Mouse (Mus musculus): ENCODE results near the gene Zc3h15. TPM values are rescaled to one million over a fixed set of nuclear protein-coding genes. Genes with fewer than 3 reads are reported as not detected.
"Not testable (repeated sequence)": the region's sequence is repeated elsewhere in the genome, so short reads cannot be mapped to it uniquely, and the experiment has no call there.

Gene Zc3h15
- total RNA-seq (2022): 100 to 1,000 TPM; 117 to 148 (median 124) TPM

DNA sequence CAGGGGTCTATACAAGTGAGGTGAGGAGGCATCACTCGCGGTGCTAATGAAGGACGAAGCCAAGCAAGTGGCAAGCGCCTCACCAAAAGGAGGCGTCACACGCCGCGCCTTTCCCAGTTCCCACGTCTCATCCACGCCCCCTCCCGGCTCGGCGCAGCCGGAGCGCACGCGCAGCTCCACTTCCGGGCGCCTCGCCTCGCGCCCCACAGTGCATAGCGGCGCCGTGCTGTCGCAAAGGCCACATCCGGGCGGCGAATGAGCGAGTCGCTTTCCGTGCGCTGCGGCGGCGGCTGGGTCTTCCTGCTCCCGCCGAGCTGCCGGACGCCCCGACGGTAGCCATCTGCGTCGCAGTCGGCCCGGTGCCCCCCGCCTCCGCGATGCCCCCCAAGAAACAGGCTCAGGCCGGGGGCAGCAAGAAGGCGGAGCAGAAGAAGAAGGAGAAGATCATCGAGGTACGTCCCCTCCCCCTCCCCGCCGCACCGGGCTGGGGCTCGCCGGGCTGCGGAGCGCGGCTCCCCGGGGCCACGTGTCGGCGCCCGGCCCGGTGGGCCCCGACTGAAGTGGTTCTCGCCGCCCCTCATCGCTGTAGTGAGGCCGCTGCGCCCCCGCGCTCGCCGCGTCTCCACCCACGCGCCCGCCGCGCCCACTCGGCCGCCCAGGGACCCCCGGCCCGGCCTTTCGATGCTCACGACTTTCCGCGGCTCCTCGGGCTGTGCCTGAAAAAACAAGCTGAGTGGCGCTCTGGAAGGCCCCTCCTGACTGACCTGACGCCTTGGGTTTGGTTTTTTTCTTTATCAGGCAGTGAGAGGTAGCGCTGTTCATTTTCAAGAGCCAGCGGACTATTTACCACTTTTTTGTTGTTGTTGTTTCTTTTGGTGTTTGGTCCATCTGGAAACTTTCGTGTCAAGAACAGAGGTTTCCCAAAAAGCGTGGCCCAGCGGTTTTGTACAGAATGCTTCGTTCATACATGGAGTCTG is at the start of gene Zc3h15:
Zc3h15 (plus strand) TSS at position 160 of the 977 bp plus-strand sequence.
- peak; percentile 87 to 91 for DNase-seq (ENCODE audit: low spot score in 2 of 2)

DNA sequence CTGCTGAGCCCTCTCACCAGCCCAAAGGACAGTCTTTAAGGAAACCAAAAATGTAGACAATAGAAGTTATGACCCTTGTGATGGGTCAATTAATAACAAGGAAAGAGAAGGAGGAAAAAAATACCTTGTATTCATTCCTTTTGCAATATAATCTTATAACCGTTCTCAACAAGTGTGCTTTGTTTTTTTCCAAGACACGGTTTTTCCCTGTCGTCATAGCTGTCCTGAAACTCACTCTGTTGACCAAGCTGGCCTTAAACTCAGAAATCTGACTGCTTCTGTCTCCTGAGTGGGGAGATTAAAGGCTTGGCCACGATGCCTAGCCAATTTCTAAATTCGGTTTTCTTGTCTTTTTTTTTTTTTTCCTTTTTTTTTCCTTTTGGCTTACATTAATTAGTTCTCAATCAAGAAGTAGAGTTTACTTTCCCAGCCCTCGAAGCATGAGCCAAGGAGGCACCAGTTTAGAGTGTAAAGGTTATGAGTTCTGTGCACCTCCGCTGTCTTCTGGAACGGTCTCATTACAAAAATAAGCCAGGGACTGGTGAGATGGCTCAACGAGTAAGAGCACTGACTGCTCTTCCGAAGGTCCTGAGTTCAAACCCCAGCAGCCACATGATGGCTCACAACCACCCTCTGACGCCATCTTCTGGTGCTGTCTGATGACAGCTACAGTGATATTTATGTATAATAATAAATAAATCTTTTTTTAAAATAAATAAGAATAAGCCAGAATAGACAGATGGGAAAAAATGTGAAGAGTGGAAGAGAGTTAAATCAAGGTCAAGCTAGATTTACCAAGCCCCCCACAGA is 23.5 kb upstream of the Zc3h15 start:
- no peak for DNase-seq (ENCODE audit: low spot score in 2 of 2)

DNA sequence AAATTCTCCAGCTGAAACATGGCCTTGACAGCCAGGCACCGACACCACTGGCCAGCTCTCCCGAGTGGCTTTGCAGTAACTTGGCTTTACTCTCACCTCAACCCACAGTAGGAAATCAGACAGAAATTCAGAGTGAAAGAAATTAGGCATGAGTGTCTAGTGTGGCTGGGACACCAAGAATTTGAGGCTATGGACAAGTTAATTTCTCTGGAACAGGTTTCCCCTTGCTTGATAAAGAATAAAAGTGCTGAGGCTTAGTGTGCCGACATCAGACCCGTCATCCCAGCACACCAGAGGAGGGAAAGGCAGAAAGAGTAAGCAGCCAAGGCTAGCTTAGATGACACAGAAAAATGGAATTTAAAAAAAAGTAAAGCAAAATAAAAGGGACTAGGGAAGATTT is 22.7 kb upstream of the Zc3h15 start:
- DNase-seq (ENCODE audit: low spot score in 2 of 2): no peak

DNA sequence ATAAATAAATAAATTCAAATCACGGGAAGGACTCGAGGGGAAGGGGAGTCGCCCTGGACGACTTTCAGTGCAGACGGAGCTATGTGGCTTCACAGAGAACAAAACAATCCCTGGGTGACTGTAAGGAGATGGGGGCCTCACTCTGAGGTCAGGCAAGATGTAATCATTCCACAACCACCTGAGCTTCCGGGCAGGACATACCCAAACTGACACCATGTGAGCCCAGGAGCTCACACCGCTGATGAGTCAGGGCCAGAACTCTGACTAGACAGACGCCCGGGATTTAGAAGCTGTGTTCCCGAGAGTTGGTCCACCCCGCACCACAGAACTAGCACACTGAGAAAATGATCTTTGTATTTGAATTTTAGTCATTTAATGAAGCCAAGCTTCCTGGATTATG is 21.4 kb upstream of the Zc3h15 start:
- DNase-seq (ENCODE audit: low spot score in 2 of 2): no peak

DNA sequence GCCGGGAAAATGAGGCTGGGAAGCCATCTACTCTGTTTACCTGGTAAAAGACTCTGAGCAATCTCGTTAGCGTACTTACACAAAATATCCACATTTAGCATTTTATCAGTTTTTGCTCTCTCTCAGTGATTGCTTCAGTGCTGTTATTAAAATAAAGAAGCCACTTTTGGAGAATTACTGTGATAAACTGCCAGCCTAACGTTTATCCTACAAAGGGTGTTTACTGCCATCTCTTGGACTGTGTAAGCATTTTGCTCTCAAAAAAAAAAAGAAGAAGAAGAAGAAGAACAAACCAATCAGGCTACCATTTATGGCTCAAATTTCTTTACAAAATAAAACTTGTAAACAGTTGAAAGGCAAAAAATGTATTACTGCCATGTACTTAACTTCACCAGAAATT is 20.2 kb upstream of the Zc3h15 start:
- DNase-seq (ENCODE audit: low spot score in 2 of 2): no peak

DNA sequence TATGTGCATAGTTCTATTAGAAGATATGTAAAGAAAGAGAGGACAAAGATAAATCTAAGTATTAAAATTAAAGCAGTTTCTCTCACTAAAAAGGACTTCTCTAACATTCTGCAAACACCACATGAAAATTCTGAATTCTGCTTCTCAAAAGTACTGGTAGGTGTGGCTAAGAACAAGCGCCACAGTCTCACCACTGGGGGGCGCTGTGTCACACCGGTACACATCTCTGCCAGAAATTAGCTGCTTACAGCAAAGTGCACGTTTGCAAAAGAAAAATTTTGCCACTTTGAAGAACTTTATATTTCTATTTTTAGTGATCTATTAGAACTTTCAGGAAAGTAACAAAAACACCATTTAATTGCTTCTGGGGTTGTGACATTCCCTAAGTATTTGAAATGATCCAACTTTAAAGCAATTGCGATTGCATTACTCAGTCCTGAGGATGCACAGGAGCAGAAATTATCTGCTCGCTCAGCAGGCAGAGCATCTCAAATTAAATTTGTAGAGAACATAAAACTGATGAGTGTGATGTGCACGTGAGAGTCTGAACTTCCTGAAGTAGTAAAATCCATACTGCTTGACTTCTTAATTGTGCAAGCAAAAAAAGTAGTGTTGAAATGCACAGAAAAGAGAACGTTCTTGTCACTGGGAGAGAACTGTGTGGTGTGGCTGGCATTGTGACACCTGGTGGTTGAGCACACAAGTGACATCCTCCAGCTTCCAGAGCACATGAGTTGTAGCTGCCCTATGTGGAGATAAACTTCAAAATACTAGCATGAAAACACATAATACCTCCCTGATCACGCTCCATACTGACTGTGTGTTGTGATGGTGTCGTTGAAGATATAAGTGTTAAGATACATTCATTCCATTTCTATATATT is 18.8 kb upstream of the Zc3h15 start:
- DNase-seq (ENCODE audit: low spot score in 2 of 2): peak; percentile 14 to 59

DNA sequence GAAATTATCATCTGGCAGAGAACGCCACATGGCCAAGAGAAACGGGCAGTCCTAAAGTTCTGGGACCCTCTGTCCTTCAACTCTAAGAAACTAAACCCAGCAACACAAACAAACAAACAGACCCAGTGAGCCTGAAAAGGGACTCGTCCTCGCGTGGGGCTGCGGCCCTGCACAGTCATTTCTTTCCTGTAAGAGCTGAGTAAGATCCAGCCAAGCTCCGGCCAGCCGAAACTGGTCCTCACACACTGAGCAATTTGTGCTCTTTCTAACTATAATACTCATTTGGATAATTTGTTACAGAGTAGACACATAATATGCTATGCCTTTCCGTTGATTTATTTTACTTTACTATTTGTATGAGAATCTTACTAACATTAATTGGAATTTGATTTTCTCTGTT is 17.4 kb upstream of the Zc3h15 start:
- no peak for DNase-seq (ENCODE audit: low spot score in 2 of 2)

DNA sequence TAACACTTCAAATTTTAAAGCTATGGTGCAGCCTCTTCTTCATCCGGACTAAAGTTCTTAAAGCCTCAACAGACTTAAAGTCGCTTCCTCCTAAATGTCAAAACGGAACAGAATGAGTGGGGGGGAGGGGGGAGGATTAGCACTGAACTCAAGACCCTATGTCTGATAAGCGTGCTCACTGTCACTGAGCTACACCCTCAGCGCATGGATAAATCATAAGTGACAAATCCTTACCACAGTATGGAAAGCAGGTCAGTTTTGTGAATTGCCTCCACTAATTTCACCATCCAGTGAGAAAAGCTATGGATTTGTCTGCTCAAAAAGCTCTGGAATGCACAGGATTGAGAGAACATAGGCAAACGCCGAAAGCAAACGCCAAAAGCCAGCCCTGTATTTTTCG is 16.7 kb upstream of the Zc3h15 start:
- no peak for DNase-seq (ENCODE audit: low spot score in 2 of 2)

DNA sequence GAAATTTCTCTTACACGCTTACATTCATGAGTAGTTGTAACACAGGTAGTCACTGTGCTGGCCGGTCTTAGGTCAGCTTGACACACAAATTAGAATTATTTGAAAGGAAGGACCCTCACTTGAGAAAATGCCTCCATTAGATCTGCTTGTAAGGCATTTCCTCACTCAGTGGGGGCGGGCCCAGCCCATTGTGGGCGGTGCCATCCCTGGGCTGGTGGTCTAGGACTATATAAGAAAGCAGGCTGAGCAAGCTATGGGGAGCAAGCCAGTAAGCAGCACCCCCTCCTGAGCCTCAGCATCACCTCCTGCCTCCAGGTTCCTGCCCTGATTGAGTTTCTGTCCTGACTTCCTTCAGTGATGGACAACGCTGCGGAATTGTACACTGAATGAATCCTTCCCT is 16.3 kb upstream of the Zc3h15 start:
- DNase-seq (ENCODE audit: low spot score in 2 of 2): no peak

DNA sequence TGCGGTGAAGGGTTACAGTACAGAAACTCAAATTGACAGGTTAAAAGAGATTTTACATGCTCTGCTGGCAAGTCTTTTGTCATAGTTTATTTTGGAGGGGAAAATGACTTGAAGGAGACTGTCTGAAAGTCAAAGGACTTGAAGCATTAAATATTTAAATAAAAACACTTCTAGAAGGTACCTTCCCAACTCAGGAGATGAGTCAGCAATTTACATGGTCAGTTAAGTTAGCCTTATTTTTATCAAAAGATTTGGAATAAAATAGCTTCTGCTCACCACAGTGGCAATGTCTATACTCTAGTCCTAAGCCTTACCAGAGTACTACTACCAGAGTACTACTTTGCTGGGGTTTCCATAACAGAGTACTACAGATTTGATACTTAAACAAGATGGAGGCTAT is 2.2 kb upstream of the Zc3h15 start:
- no peak for DNase-seq (ENCODE audit: low spot score in 2 of 2)

DNA sequence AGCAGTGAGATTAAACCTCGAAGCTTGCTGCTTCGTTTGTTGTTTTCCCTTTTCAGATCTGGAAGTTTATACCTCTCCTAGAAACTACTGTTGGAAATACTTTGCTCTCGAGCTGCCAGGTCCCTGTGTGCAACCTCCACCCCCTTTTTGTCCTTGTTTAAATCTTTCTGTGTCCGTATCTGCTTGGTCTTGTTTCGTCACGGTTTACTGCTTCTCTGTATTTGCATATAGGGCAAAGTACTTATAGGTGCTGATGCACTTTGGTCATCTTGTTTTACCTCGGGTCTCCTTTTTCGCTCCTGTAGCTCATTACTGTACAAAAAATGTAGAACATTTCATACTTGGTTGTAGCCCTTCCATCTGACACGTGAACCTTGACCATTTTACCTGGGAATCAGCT is 4.7 kb downstream of the Zc3h15 start:
- DNase-seq (ENCODE audit: low spot score in 2 of 2): no peak

DNA sequence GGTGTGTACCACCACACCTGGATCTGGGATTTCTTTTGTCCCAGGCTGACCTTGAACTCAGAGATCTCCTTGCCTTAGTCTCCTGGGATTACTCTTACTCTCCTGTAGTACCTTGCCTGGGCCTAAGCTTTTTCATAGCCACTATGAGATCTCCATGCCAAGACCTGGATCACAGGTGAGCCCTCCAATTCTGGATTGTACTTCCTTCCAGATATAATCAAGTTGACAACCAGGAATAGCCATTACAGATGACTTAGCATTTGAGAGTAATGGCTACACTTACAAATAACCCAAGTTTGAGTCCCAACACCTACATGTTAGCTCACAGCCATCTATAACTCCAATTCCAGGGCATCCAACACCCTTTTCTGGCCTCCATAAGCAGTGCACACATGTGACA is 8.4 kb downstream of the Zc3h15 start:
- no peak for DNase-seq (ENCODE audit: low spot score in 2 of 2)

DNA sequence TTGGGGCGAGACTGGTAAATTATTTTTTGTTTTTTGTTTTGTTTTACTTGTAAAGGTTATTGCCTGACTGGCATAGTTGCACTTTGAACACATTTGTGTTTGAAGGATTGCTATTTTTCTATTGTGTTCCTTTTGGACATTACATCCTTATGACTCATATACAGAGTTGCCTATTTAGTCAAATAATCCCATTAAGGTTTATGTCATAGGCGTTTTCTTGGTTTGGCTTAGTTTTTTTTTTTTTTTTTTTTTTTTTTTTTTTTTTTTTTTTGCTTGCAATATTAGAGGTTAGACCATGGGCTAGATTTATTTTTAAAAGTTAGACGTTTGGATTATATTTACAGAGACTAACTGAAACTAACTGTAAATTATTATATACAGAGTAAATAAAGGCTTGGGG is 15.0 kb downstream of the Zc3h15 start:
- no peak for DNase-seq (ENCODE audit: low spot score in 2 of 2)

DNA sequence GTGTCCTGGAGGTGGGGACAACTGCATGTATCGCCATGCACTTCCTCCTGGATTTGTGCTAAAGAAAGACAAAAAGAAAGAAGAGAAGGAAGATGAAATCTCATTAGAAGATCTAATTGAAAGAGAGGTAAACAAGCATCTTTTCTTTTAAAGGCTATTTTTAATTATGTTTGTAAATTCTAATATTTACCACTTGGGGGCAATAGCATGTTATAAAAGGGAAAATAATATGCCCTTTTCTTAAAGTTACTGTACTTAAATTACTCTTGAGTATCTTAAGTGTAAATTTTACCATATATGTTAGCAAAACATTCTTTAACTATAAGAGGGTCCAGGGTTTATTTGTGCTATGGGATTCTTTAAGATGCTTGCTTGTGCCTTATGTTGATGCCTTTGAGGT is 15.9 kb downstream of the Zc3h15 start:
- no peak for DNase-seq (ENCODE audit: low spot score in 2 of 2)

DNA sequence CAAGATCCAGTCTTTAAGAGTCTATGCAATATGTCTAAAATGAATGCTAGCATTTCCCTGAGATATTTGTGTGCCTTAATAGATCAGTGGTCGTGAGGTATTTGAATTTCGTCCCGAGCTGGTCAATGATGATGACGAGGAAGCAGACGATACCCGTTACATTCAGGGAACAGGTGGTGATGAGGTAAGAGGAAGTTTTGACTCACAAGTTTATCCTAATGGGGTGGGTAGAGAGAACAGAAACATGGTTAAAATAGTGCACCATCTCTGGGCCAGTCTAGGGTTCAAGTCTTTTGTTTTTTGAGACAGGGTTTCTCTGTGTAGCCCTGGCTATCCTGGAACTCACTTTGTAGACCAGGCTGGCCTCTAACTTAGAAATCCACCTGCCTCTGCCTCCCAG is 17.1 kb downstream of the Zc3h15 start:
- no peak for DNase-seq (ENCODE audit: low spot score in 2 of 2)

DNA sequence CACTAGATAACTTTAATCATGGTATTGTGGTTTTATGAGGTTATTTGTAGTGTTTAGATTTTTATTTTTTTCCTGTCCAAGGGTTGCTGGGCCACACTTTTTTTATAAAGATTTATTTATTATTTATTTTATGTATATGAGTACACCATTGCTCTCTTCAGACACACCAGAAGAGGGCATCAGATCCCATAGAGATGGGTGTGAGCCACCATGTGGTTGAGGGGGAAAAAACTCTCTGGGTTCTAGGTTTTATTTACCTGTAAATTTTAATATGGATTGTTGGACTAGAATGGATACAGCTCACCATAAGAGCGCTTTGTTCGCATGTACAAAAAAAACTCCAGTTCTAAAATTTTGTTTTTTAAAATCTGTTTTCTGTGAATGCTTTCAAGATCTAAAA is 20.8 kb downstream of the Zc3h15 start:
- DNase-seq (ENCODE audit: low spot score in 2 of 2): not testable (repeated sequence)

DNA sequence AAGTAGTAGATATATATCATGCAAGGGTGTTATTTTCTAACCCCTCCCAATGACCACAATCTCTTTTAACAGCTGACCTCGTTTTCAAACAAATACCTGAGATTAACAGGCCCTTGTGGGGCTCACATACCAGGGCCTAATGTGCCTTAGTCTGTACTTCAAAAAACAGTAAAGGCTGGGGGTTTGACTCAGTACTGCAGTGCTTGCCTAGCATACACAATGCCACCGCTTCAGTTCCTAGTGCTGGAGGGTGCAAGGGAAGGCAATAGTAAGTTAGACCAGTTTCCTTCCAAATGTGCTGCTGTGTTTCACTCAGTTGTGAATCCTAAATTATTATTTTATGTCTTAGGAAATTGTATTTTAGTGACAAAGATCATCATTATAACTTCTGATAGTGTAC is 23.2 kb downstream of the Zc3h15 start:
- DNase-seq (ENCODE audit: low spot score in 2 of 2): no peak

DNA sequence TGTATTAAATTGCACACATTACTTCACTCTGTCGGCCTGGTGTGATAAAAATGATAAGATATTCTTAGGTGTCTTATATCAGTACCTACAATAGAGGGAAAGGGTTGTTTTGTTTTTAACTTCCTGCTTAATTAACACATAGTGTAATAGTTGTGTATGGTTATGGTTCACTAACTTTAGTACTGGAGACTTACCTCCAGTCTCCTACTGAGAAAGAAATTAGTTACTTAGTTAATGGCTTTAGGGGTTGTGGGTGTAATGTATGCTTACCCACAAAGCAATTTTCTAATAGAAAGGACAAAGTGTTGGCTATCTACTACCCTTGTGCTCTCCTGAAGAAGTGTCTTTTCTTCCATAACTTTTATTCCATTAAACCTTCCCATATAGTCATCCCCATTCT is 23.8 kb downstream of the Zc3h15 start:
- no peak for DNase-seq (ENCODE audit: low spot score in 2 of 2)

DNA sequence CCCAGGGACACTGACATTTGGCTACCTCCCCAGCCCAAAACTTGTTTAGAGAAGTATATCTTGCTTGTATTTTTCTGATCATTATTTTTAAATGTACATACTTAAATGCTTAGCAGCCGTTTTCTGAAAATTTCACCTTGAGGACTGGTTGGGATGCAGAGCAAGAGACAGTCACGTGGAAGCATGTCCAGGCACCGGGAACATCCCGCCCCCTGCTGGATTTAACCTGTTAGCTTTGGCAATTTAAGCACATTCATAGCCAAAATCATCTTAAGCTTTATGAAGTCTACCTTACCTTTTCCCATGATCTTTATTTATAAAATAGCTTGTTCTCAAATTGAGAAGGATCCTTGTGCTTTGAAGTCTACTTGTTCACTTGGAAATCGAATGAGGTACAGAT is 25.8 kb downstream of the Zc3h15 start:
- DNase-seq (ENCODE audit: low spot score in 2 of 2): no peak

DNA sequence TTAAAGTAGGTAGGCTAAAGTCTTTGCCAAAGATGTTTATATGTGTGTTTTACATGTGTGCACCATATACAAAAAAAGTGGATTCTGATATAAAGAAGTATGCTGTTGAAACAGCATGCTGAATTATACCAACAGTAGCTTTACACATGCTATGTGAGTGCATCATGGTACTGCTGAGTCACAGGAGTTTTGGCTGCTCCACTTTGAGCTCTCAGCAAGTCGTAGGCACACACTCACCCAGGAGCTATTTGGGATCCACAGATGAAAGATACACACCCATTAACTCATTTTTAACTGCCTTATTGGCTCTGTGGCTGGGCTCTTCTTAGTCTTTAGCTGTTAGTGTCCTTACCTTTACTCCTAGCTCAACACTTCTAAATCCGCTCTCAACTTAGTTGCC is 27.6 kb downstream of the Zc3h15 start:
- DNase-seq (ENCODE audit: low spot score in 2 of 2): no peak

DNA sequence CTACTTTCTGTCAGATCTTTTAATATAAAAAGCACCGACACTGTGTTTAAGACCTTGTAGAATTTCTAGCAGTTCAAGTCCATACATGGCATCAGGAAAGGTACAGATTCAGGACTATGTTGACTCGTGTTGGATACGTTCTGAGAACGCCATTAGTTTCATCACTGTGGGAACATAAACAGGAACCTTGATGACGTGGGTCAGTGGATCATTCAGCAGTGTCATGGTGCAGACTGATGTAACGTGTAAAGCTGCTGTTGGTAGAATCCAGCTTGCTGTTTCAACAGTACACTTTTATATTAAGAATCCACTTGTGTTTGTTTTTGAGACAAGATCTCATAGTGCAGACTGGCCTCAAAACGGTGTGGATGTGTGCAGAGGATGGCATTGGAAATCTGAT is 28.8 kb downstream of the Zc3h15 start:
- no peak for DNase-seq (ENCODE audit: low spot score in 2 of 2)

DNA sequence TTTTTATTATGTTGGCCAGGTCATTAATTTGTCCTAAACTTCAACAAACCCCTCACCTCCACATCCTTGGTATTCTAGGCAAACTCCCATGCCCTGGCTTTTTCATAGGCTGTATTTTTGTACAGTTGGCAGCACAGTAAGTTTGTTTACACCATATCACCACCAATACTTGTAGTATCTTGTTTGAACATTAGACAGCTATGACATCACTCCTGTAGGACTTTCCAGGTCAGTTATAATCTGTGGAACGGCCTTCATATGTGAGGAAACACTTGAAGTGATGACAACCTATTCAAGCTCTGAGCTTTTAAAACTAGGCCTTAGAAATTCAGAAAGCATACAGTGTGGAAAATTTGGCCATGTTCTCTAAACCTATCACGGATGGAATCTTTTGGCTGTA is 29.6 kb downstream of the Zc3h15 start:
- no peak for DNase-seq (ENCODE audit: low spot score in 2 of 2)

Data from layer of hippocampus, adult 8-10 months (tissue).